Mouse (Mus musculus): Measurements from ENCODE around the gene Xk. TPM values are rescaled to one million over a fixed set of nuclear protein-coding genes. Genes with fewer than 3 reads are reported as not detected.

The Xk gene
- polyA plus RNA-seq (2015; fragmentation: Nextera tagmentation; extraction: Ambion mirVana): 4.8 and 5.9 TPM in 2 replicates

- 0 out of 2 replicates have a peak, but pooled peaks cover 3% of the 10 kb centered on the region for H3K4me1 ChIP-seq (ENCODE audit: insufficient read depth)
- TF ChIP-seq EP300 (IDR thresholded peaks at IDR 0.05; ENCODE audit: low read depth) (no peak), CTCF (IDR thresholded peaks at IDR 0.05; ENCODE audit: low read depth) (no peak)
- peak within 1 kb of the TSS; percentile 69 for H3K4me2 ChIP-seq (ENCODE audit: low read depth, low read length)
- peak; percentile 88 for ATAC-seq
- peak within 1 kb of the TSS; percentile 82 for H3K27ac ChIP-seq (ENCODE audit: low read depth)
- H3K4me3 ChIP-seq (ENCODE audit: low read depth, low read length): peak within 1 kb of the TSS; percentile 66
- no peaks in the 10 kb centered on the region for H3K36me3 ChIP-seq (replicated peaks; ENCODE audit: insufficient read depth, low read length)
- 5% methylated on average over 31 of the region's 94 CpGs for WGBS (ENCODE audit: insufficient replicate concordance)
- no peaks in the 10 kb centered on the region for H3K27me3 ChIP-seq (ENCODE audit: insufficient read depth, low read length)
- peak; percentile 84 for DNase-seq
- peak within 1 kb of the TSS; percentile 82 for H3K9ac ChIP-seq (replicated peaks)
- no peaks in the 10 kb centered on the region for H3K9me3 ChIP-seq (ENCODE audit: low read length)
Measured at GRCm38 (mm10) chrX:9272460-9273361, at the start of gene Xk. Gene Xk (plus strand): TSS chrX:9272756.

DNA sequence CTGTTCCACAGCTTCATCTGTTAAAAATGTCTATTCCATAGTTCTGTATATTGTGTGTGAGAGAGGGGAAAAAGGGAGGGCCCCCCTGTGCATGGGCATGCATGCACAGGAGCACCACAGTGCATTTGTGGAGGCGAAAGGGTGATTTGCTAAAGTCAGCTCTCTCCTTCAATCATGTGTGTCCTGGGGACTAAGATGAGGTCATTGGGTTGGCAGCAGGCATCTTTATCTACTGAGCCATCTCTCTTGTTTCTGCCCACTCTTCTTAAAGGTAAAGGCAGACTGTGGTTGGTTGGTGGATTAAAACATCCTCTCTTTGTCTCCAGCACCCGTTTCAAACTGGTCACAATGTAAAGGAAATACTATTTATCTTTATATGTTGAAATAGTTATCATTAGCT, 45.5 kb upstream of the Xk start:
- H3K4me1 ChIP-seq (ENCODE audit: insufficient read depth): no peaks in the 10 kb centered on the region

GRCm38 (mm10) chrX:9240737-9241591, 31.6 kb upstream of the Xk start:
- no peaks in the 10 kb centered on the region for H3K4me1 ChIP-seq (ENCODE audit: insufficient read depth)
- no peak overlapping the region for H3K4me2 ChIP-seq (ENCODE audit: low read depth, low read length)
- TF ChIP-seq EP300 (IDR thresholded peaks at IDR 0.05; ENCODE audit: low read depth) (no peak), CTCF (IDR thresholded peaks at IDR 0.05; ENCODE audit: low read depth) (no peak)
- no peaks in the 10 kb centered on the region for H3K9me3 ChIP-seq (ENCODE audit: low read length)
- H3K27ac ChIP-seq (ENCODE audit: low read depth): no peak overlapping the region
- ATAC-seq: no peak
- H3K27me3 ChIP-seq (ENCODE audit: insufficient read depth, low read length): no peaks in the 10 kb centered on the region
- DNase-seq: no peak
- 65% methylated on average over 5 of the region's 5 CpGs for WGBS (ENCODE audit: insufficient replicate concordance)
- no peak overlapping the region for H3K4me3 ChIP-seq (ENCODE audit: low read depth, low read length)
- no peaks in the 10 kb centered on the region for H3K36me3 ChIP-seq (replicated peaks; ENCODE audit: insufficient read depth, low read length)
- H3K9ac ChIP-seq (replicated peaks): no peak overlapping the region

More for the DNA sequence above, 45.5 kb upstream of the Xk start:
- no peak overlapping the region for H3K4me3 ChIP-seq (ENCODE audit: low read depth, low read length)
- DNase-seq (no peak), ATAC-seq (no peak)
- H3K36me3 ChIP-seq (replicated peaks; ENCODE audit: insufficient read depth, low read length): no peaks in the 10 kb centered on the region
- TF ChIP-seq CTCF (IDR thresholded peaks at IDR 0.05; ENCODE audit: low read depth) (no peak), EP300 (IDR thresholded peaks at IDR 0.05; ENCODE audit: low read depth) (no peak)
- no peak overlapping the region for H3K27ac ChIP-seq (ENCODE audit: low read depth)
- WGBS (ENCODE audit: insufficient replicate concordance): 61% methylated on average over 2 of the region's 2 CpGs
- H3K9me3 ChIP-seq (ENCODE audit: low read length): no peaks in the 10 kb centered on the region
- no peaks in the 10 kb centered on the region for H3K27me3 ChIP-seq (ENCODE audit: insufficient read depth, low read length)
- no peak overlapping the region for H3K9ac ChIP-seq (replicated peaks)
- H3K4me2 ChIP-seq (ENCODE audit: low read depth, low read length): no peak overlapping the region

DNA sequence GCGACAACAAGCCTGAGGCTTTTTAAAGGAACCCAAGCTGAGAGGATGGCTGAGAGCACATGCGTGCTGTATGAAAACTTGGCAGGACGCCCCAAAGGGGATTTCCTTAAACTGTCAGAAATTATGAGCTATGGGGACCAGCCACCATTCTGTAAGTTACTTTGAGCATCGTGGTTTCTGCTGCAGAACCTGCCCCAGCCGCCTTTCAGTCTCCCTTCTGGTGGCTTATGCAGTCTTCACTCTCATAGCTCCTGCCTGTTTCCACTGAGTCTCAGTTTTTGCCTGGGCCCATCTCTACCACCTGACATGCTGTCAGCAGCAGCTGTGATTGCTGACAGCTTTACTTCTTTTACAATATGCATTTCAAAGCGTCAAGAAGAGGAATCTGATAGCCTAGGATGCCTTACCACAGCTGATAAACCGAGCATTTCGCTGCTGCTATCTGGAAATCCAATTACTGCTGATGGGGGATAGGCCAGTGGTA, 29.1 kb upstream of the Xk start:
- Histone ChIP-seq H3K9ac (replicated peaks) (no peak overlapping the region), H3K4me1 (ENCODE audit: insufficient read depth) (no peaks in the 10 kb centered on the region), H3K36me3 (replicated peaks; ENCODE audit: insufficient read depth, low read length) (no peaks in the 10 kb centered on the region), H3K4me2 (ENCODE audit: low read depth, low read length) (no peak overlapping the region), H3K9me3 (ENCODE audit: low read length) (no peaks in the 10 kb centered on the region), H3K27me3 (ENCODE audit: insufficient read depth, low read length) (no peaks in the 10 kb centered on the region), H3K4me3 (ENCODE audit: low read depth, low read length) (no peak overlapping the region), H3K27ac (ENCODE audit: low read depth) (peak overlapping the region; percentile 57; the same call in 1 of the 2 replicates)
- no peak for TF ChIP-seq CTCF (IDR thresholded peaks at IDR 0.05; ENCODE audit: low read depth)
- no peak for TF ChIP-seq EP300 (IDR thresholded peaks at IDR 0.05; ENCODE audit: low read depth)
- ATAC-seq: no peak
- WGBS (ENCODE audit: insufficient replicate concordance): 40% methylated on average over 8 of the region's 8 CpGs
- DNase-seq: no peak

GRCm38 (mm10) chrX:9244603-9245336, 27.8 kb upstream of the Xk start:
- 0 out of 2 replicates have a peak overlapping the region, but pooled peaks have one; percentile 19 for H3K4me3 ChIP-seq (ENCODE audit: low read depth, low read length)
- 30% methylated on average over 12 of the region's 12 CpGs for WGBS (ENCODE audit: insufficient replicate concordance)
- no peaks in the 10 kb centered on the region for H3K9me3 ChIP-seq (ENCODE audit: low read length)
- no peaks in the 10 kb centered on the region for H3K36me3 ChIP-seq (replicated peaks; ENCODE audit: insufficient read depth, low read length)
- peak; percentile 99 for TF ChIP-seq EP300 (IDR thresholded peaks at IDR 0.05; ENCODE audit: low read depth)
- peak; percentile 30; the same call in 1 of the 2 replicates for TF ChIP-seq CTCF (IDR thresholded peaks at IDR 0.05; ENCODE audit: low read depth)
- ATAC-seq (peak; percentile 98), DNase-seq (peak; percentile 38)
- H3K27ac ChIP-seq (ENCODE audit: low read depth): peak overlapping the region; percentile 64; the same call in 1 of the 2 replicates
- H3K27me3 ChIP-seq (ENCODE audit: insufficient read depth, low read length): no peaks in the 10 kb centered on the region
- no peak overlapping the region for H3K9ac ChIP-seq (replicated peaks)
- peak overlapping the region; percentile 55 for H3K4me2 ChIP-seq (ENCODE audit: low read depth, low read length)
- H3K4me1 ChIP-seq (ENCODE audit: insufficient read depth): no peaks in the 10 kb centered on the region

All from liver, postnatal 0 days (tissue).